Mouse (Mus musculus) G1E (cell line): ENCODE data around the gene Mipol1. TPM values are rescaled to one million over a fixed set of nuclear protein-coding genes. Genes with fewer than 3 reads are reported as not detected.

ENCODE experiments used
- ATAC-seq: 2 replicates; pipeline ENCODE4 v1.8.0; 2016; ENCODE audit warnings: mild to moderate bottlenecking; ENCODE audit not compliant: insufficient number of reproducible peaks, poor library complexity, low FRiP score, severe bottlenecking; ENCODE audit errors: extremely low read depth
- DNase-seq: peaks from one replicate; pipeline ENCODE4 v3.0.0; 2012; ENCODE audit warnings: low spot score
- H3K27me3 ChIP-seq: 2 replicates; pipeline ENCODE4 v1.6.1; 2012; ENCODE audit warnings: mild to moderate bottlenecking, low read length, inconsistent platforms; ENCODE audit not compliant: insufficient read depth
- H3K36me3 ChIP-seq: replicated peaks from 2 replicates; pipeline ENCODE3; 2012; ENCODE audit warnings: mild to moderate bottlenecking, inconsistent platforms
- H3K4me1 ChIP-seq: 2 replicates; pipeline ENCODE4 v1.6.1; 2012; ENCODE audit warnings: low read depth, low read length, inconsistent platforms, mixed read lengths; ENCODE audit not compliant: insufficient read depth
- H3K4me3 ChIP-seq: 2 replicates; pipeline ENCODE4 v1.5.1; 2012; ENCODE audit warnings: low read depth, mild to moderate bottlenecking, inconsistent platforms, low read length, moderate library complexity, mixed read lengths
- H3K9me3 ChIP-seq: replicated peaks from 2 replicates; pipeline ENCODE4 v1.6.1; 2012; ENCODE audit warnings: inconsistent platforms
- CTCF ChIP-seq: IDR thresholded peaks from 2 replicates; pipeline ENCODE4 v1.5.1; 2012; ENCODE audit warnings: low read depth, low read length, inconsistent platforms, mixed read lengths
- GATA1 ChIP-seq: IDR thresholded peaks from 2 replicates; pipeline ENCODE4 v1.6.1; 2012; ENCODE audit warnings: borderline replicate concordance, low read length, inconsistent platforms, mixed read lengths
- GATA2 ChIP-seq: IDR thresholded peaks from 2 replicates; pipeline ENCODE4 v1.6.1; 2012; ENCODE audit warnings: low read depth, low read length, inconsistent platforms, borderline replicate concordance
- POLR2AphosphoS5 ChIP-seq: IDR thresholded peaks from 2 replicates; pipeline ENCODE4 v1.6.1; 2012; ENCODE audit warnings: low read depth, low read length, inconsistent platforms; ENCODE audit not compliant: insufficient replicate concordance
- TAL1 ChIP-seq: conservative IDR thresholded peaks from 2 replicates; pipeline ENCODE4 v1.6.1; 2012; ENCODE audit warnings: low read depth, low read length, inconsistent platforms, mixed read lengths
- polyA plus RNA-seq: library from polyadenylated mRNA; stranded (reverse); fragments of >175 nt; gene quantifications from 2 replicates; pipeline ENCODE4 v1.2.3, GENCODE M21; 2012
- total RNA-seq, 2 experiments: library from RNA; stranded (forward) in 1 of 2; stranded (reverse) in 1 of 2; fragments of 200-1000 nt in 1 of 2; fragments of >200 nt in 1 of 2; fragmentation: Nextera tagmentation in 1 of 2; gene quantifications; 2 replicates each; pipeline ENCODE4 v1.2.3; 2014 to 2017

Gene Mipol1
- total and polyA plus RNA-seq, 3 experiments: 5.2 to 49.7 (median 23.7) TPM

DNA sequence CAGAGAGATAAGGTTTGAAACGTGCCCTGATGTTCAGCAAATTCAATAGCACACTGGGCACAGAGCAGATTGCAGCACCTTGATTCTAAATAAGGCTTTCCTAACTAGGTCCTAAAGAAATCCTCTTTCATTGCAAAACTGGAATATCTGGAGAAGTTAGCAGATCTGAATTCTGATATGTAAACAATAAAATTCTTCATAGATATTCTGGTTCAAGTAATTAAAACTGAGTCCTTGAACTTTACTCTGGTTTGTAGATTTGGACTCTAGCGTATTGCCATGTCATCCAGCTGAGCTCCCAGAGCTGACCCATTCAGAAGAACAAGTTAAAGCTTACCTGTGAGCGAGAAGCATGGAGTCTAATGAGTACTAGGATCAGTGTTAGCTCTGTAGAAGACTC is 217.1 kb downstream of the Mipol1 start:
- H3K4me1 ChIP-seq: no peaks in the 10 kb centered on the region
- no peaks in the 10 kb centered on the region for H3K27me3 ChIP-seq
- TF ChIP-seq TAL1 (no peak), POLR2AphosphoS5 (no peak), GATA2 (no peak), GATA1 (no peak), CTCF (no peak)
- H3K9me3 ChIP-seq: no peaks in the 10 kb centered on the region
- H3K4me3 ChIP-seq: no peak overlapping the region
- no peak for ATAC-seq
- DNase-seq: no peak
- no peaks in the 10 kb centered on the region for H3K36me3 ChIP-seq

DNA sequence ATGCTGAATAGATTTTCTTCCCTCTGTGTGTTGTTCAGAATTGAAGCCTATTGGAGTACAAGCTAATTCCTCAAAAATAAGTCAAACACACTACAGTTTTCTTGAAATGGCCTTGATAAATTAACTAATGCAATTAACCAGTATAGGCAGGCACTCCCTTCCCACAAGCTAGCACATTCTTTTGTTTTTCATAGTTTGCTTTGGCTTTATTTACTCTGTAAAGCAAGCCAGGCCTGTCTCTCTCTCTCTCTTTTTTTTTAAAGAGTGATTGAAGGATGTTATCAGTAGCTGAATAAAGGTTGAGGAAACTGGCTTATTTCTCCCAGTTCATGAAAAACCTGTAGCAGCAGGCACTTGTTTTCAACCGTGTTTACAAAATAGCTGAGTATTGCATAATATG is 219.1 kb downstream of the Mipol1 start:
- no peaks in the 10 kb centered on the region for H3K9me3 ChIP-seq
- H3K36me3 ChIP-seq: no peaks in the 10 kb centered on the region
- no peak for TF ChIP-seq CTCF
- no peak for TF ChIP-seq GATA2
- TF ChIP-seq GATA1: no peak
- no peak for TF ChIP-seq TAL1
- no peak for TF ChIP-seq POLR2AphosphoS5
- ATAC-seq: no peak
- no peaks in the 10 kb centered on the region for H3K27me3 ChIP-seq
- H3K4me1 ChIP-seq: no peaks in the 10 kb centered on the region
- DNase-seq: no peak
- no peak overlapping the region for H3K4me3 ChIP-seq

DNA sequence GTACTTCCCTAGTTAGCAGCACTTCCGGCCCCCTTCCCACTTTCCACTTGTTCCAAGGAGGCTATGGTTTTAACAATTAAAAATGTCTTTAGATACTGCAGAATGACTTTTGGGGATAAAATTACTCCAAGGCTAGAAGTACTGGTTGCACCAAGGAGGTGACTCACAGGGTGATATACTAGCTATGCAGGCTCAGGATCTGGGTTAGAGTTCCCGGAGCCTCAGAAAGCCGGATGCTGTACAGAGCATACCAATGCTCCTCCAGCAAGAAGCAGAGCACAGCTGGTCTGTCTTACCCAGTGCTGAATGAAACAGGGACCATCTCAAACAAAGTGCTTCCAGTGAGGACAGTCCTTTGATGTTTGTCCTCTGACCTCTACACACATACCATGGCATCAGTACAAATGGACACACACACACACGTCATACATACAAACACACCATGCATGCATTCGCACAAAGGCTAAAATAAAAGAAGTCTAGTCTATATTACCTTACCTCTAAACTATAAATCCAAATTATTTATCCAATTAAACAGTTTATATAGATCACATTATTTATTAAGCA is 219.9 kb downstream of the Mipol1 start:
- Histone ChIP-seq H3K4me1 (no peaks in the 10 kb centered on the region), H3K9me3 (no peaks in the 10 kb centered on the region), H3K27me3 (no peaks in the 10 kb centered on the region), H3K36me3 (no peaks in the 10 kb centered on the region), H3K4me3 (no peak overlapping the region)
- DNase-seq (no peak), ATAC-seq (no peak)
- no peak for TF ChIP-seq CTCF
- TF ChIP-seq GATA2: no peak
- no peak for TF ChIP-seq POLR2AphosphoS5
- TF ChIP-seq GATA1: no peak
- TF ChIP-seq TAL1: no peak

DNA sequence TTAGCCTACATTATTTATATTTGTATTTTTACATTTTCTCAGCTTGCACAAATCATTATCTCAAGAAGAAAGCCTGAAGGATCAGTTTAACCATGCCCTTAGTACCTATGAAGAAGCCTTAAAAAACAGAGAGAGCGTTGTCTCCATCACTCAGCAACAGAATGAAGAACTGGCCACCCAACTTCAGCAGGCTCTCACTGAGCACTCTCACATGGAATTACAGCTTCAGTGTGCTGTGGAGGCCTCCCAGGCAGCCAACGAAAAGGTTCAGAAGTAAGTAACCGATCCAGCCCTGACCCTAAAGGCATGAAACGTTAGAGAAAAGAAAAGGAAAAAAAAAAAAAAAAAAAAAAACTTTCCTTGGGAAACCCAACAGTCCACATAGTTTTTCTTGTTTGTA is 226.7 kb downstream of the Mipol1 start:
- H3K27me3 ChIP-seq: no peaks in the 10 kb centered on the region
- ATAC-seq: no peak
- no peaks in the 10 kb centered on the region for H3K4me1 ChIP-seq
- no peak overlapping the region for H3K4me3 ChIP-seq
- no peaks in the 10 kb centered on the region for H3K9me3 ChIP-seq
- DNase-seq: no peak
- TF ChIP-seq POLR2AphosphoS5 (no peak), CTCF (no peak), GATA1 (no peak), GATA2 (no peak), TAL1 (no peak)
- H3K36me3 ChIP-seq: peaks cover 4% of the 10 kb centered on the region

DNA sequence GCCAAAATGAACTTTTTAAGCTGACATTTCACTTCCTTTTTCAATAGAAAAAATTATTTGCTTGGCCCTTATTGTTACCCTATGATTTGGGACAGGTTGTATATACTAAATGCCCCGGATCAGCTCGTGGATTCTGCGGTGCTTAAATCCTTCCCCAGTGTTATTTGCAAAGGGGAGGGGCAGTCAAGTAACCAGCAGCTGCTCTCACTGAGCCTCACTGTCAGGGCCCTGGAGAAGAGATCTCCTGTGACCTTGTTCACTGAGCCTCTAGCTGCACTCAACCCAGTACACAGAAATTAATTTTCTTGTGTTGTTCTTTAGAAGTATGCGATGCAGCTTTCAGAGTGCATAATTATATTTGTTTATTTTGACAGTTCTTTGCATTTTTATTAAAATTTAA is 227.1 kb downstream of the Mipol1 start:
- DNase-seq (no peak), ATAC-seq (no peak)
- H3K36me3 ChIP-seq: peaks cover 4% of the 10 kb centered on the region
- TF ChIP-seq GATA1: no peak
- no peak for TF ChIP-seq CTCF
- no peak for TF ChIP-seq GATA2
- no peak for TF ChIP-seq POLR2AphosphoS5
- TF ChIP-seq TAL1: no peak
- no peaks in the 10 kb centered on the region for H3K27me3 ChIP-seq
- H3K9me3 ChIP-seq: no peaks in the 10 kb centered on the region
- H3K4me1 ChIP-seq: no peaks in the 10 kb centered on the region
- H3K4me3 ChIP-seq: no peak overlapping the region

DNA sequence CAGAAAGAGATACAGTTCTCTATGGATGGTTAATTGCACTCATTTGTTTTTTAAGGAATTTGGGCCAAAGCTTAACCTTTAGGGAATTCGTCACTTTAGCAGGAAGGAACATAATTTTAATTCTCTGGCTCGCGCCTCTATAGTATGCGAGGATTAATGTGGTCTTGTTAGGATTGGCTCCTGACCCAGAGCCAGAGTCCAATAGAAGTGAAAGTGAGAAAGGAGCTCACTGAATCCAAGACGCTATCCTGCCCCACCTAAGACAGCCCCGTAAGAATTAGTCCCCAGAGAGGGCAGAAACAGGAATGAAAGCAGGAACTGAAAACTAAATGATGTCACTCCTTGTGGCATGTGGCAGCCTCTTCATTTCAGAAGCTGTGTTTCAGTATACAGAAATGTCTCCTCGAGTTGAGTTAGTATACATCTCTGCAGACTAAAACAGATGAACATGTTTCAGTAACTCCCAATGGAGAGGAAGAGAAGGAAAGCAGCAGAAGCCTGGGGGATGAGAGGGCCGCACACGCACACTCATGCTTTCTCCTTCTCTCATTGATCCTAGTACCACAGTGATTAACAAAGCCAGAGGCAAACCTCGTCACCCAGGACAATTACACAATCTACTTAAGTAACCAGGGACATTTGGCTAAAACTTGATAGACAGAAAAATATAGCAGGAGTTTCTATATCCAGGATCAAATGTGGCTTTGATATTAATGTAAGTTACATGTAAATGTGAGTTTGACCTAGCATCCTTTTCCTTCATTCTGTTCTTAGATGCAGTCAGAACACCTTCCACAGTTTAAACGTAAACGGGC is 234.5 kb downstream of the Mipol1 start:
- no peak for TF ChIP-seq CTCF
- TF ChIP-seq GATA2: no peak
- TF ChIP-seq TAL1: no peak
- no peak for TF ChIP-seq GATA1
- TF ChIP-seq POLR2AphosphoS5: no peak
- no peak for DNase-seq
- no peak for ATAC-seq
- Histone ChIP-seq H3K4me1 (no peaks in the 10 kb centered on the region), H3K36me3 (peaks cover 4% of the 10 kb centered on the region), H3K27me3 (no peaks in the 10 kb centered on the region), H3K9me3 (no peaks in the 10 kb centered on the region), H3K4me3 (no peak overlapping the region)
